Comparison of ENCODE assay signal across 8 mouse cellular contexts in the genomic region with DNA sequence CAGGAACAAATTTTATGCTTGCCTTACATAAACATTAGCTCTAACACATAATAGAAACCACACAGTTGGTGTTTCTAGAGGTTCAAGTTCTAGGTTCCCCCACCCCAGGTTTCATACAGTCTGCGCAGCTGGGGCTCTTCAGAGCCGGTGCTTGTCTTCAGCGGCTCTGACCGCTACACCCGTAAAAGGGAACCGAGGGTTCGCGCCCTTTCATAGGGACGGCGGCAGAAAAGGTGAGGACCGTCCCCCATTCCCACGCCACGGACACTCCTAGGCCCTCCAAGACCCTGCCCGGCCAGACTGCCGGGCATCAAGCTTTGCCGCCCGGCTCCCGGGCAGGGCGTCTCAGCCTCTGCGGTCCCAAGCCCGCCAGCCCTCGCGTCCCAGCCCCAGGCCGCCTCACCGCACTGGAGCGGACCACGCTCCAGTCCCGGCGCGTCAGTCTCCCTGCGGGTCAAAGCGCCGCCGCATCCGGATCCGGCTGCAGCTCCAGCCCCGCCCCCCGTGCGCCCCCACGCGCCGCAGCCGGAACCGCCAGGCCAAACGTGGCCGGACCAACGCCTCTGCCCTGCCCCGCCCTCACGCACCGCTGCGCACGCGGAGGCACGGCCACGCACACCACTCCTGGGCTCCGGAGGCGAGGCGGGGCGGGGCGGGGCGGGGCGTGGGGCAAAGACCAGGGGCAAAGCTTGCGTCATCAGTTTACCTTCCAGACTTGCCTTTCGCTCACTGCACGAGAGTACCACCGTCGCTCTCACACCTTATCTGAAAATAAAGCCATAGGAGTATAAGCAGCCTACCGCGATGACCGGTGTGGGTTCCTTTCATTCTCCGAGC. TPM values are rescaled to one million over a fixed set of nuclear protein-coding genes. Genes with fewer than 3 reads are reported as not detected.
DNase-seq lines count a peak whose midpoint lies in the region; ATAC-seq and TF ChIP-seq lines count a peak whose summit lies in the region.

No protein-coding gene starts in this region.

- no peak for TF ChIP-seq CTCF in liver, postnatal 0 days (IDR thresholded peaks at IDR 0.05; ENCODE audit: low read depth)
- TF ChIP-seq CTCF in testis, adult 2 months (IDR thresholded peaks at IDR 0.05; ENCODE audit: control insufficient read depth, insufficient read depth, insufficient replicate concordance, low read depth, low read length): no peak

- peak overlapping the region; percentile 84 for H3K4me2 ChIP-seq in forebrain, embryonic 14.5 days (ENCODE audit: low read length)
- H3K4me2 ChIP-seq in liver, postnatal 0 days (ENCODE audit: low read depth, low read length): peak overlapping the region; percentile 94
- peak overlapping the region; percentile 64 for H3K4me2 ChIP-seq in neural tube, embryonic 14.5 days (ENCODE audit: low read depth, low read length)

- TF ChIP-seq POLR2A in testis, adult 2 months (IDR thresholded peaks at IDR 0.05; ENCODE audit: control insufficient read depth, low read depth, low read length): peak; percentile 68

- intact Hi-C loops in heart, postnatal 14 days (cut with DNase I): no loop called here

- no peak for TF ChIP-seq EP300 in liver, postnatal 0 days (IDR thresholded peaks at IDR 0.05; ENCODE audit: low read depth)

- peak overlapping the region; percentile 92 for H3K9ac ChIP-seq in ES-E14 (ENCODE audit: insufficient read depth, low read depth, low read length, poor library complexity, severe bottlenecking)
- H3K9ac ChIP-seq in forebrain, embryonic 14.5 days (ENCODE audit: low read length): peak overlapping the region; percentile 90
- peak overlapping the region; percentile 93 for H3K9ac ChIP-seq in liver, postnatal 0 days (replicated peaks)
- peak overlapping the region; percentile 80 for H3K9ac ChIP-seq in neural tube, embryonic 14.5 days (replicated peaks; ENCODE audit: low read depth, low read length)

- WGBS in forebrain, embryonic 14.5 days: under 1% methylated on average over 60 of the region's 71 CpGs
- 1% methylated on average over 57 of the region's 71 CpGs for WGBS in liver, postnatal 0 days (ENCODE audit: insufficient replicate concordance)
- under 1% methylated on average over 56 of the region's 71 CpGs for WGBS in neural tube, embryonic 14.5 days

- no peaks in the 10 kb centered on the region; the same call in 1 of the 2 replicates for H3K36me3 ChIP-seq in ES-E14 (ENCODE audit: control insufficient read depth, insufficient read depth, low read length, poor library complexity, severe bottlenecking)
- no peaks in the 10 kb centered on the region for H3K36me3 ChIP-seq in forebrain, embryonic 14.5 days (ENCODE audit: control insufficient read depth, insufficient read depth, low read length)
- no peaks in the 10 kb centered on the region for H3K36me3 ChIP-seq in liver, postnatal 0 days (replicated peaks; ENCODE audit: insufficient read depth, low read length)
- no peaks in the 10 kb centered on the region for H3K36me3 ChIP-seq in neural tube, embryonic 14.5 days (ENCODE audit: control insufficient read depth, insufficient read depth, low read length)
- no peaks in the 10 kb centered on the region for H3K36me3 ChIP-seq in testis, adult 2 months (ENCODE audit: control insufficient read depth, insufficient read depth, low read length)

- in situ Hi-C loops in ES-E14 (cut with MboI; ENCODE audit: low sequenced_read_pairs in 2 of 2, unreplicated experiment in 2 of 2): no loop called here

- ATAC-seq in forebrain, embryonic 14.5 days: peak; percentile 96
- peak; percentile 94 for ATAC-seq in liver, postnatal 0 days
- ATAC-seq in neural tube, embryonic 14.5 days (ENCODE audit: low read depth): peak; percentile 98

- H3K9me3 ChIP-seq in ES-E14 (ENCODE audit: control insufficient read depth, insufficient read depth, low read depth, low read length): no peaks in the 10 kb centered on the region
- no peaks in the 10 kb centered on the region for H3K9me3 ChIP-seq in forebrain, embryonic 14.5 days (replicated peaks; ENCODE audit: control insufficient read depth, low read length)
- no peaks in the 10 kb centered on the region for H3K9me3 ChIP-seq in liver, postnatal 0 days (ENCODE audit: low read length)
- H3K9me3 ChIP-seq in neural tube, embryonic 14.5 days (ENCODE audit: control insufficient read depth, low read length): no peaks in the 10 kb centered on the region

- peak overlapping the region; percentile 92 to 99 for H3K4me3 ChIP-seq in ES-E14 (ENCODE audit: insufficient read depth in 1 of 2, low read depth in 1 of 2, low read length in 2 of 2, poor library complexity in 1 of 2, severe bottlenecking in 1 of 2)
- peak overlapping the region; percentile 73 for H3K4me3 ChIP-seq in forebrain, embryonic 14.5 days (ENCODE audit: low read depth, low read length)
- H3K4me3 ChIP-seq in liver, postnatal 0 days (ENCODE audit: low read depth, low read length): peak overlapping the region; percentile 86
- H3K4me3 ChIP-seq in neural tube, embryonic 14.5 days (ENCODE audit: low read depth, low read length): peak overlapping the region; percentile 70
- peak overlapping the region; percentile 92 for H3K4me3 ChIP-seq in testis, adult 2 months (ENCODE audit: control insufficient read depth, low read depth, low read length)

- H3K4me1 ChIP-seq in ES-E14 (ENCODE audit: control insufficient read depth in 2 of 2, insufficient read depth in 2 of 2, low read length in 2 of 2, poor library complexity in 1 of 2): peaks cover 3% of the 10 kb centered on the region in 2 experiments; a peak in 2 of 4 replicates
- peaks cover 3% of the 10 kb centered on the region; the same call in 1 of the 2 replicates for H3K4me1 ChIP-seq in forebrain, embryonic 14.5 days (ENCODE audit: control insufficient read depth, insufficient read depth, low read length)
- H3K4me1 ChIP-seq in liver, postnatal 0 days (ENCODE audit: insufficient read depth): peaks cover 9% of the 10 kb centered on the region
- peaks cover 7% of the 10 kb centered on the region; the same call in 1 of the 2 replicates for H3K4me1 ChIP-seq in neural tube, embryonic 14.5 days (ENCODE audit: control insufficient read depth, insufficient read depth, low read length)
- no peaks in the 10 kb centered on the region; the same call in none of the 2 replicates for H3K4me1 ChIP-seq in testis, adult 2 months (ENCODE audit: control insufficient read depth, insufficient read depth, low read length)

- peak; percentile 82 for DNase-seq in ES-E14 (ENCODE audit: low read depth, low spot score)
- peak; percentile 94 for DNase-seq in cerebellum, adult 11 months
- peak; percentile 79 for DNase-seq in forebrain, embryonic 14.5 days (ENCODE audit: low spot score)
- peak; percentile 93 to 94 for DNase-seq in heart, postnatal 14 days
- DNase-seq in layer of hippocampus, adult 11-12 months (ENCODE audit: low spot score): peak; percentile 89
- peak; percentile 92 for DNase-seq in liver, postnatal 0 days

- H3K27ac ChIP-seq in ES-E14 (ENCODE audit: insufficient read depth, low read depth, low read length, poor library complexity, severe bottlenecking): peak overlapping the region; percentile 77
- peak overlapping the region; percentile 55 for H3K27ac ChIP-seq in forebrain, embryonic 14.5 days (ENCODE audit: low read depth, low read length)
- peak overlapping the region; percentile 99 for H3K27ac ChIP-seq in liver, postnatal 0 days (ENCODE audit: low read depth)
- peak overlapping the region; percentile 76 for H3K27ac ChIP-seq in neural tube, embryonic 14.5 days (ENCODE audit: low read depth, low read length)
- H3K27ac ChIP-seq in testis, adult 2 months (ENCODE audit: control insufficient read depth, insufficient read depth, low read depth, low read length): peak overlapping the region; percentile 85

- H3K27me3 ChIP-seq in forebrain, embryonic 14.5 days (replicated peaks; ENCODE audit: control insufficient read depth, insufficient read depth, low read length): no peaks in the 10 kb centered on the region
- H3K27me3 ChIP-seq in liver, postnatal 0 days (ENCODE audit: insufficient read depth, low read length): no peaks in the 10 kb centered on the region
- no peaks in the 10 kb centered on the region for H3K27me3 ChIP-seq in neural tube, embryonic 14.5 days (ENCODE audit: control insufficient read depth, insufficient read depth, low read length)
- H3K27me3 ChIP-seq in testis, adult 2 months (ENCODE audit: control insufficient read depth, insufficient read depth, low read length): no peaks in the 10 kb centered on the region

TF ChIP-seq in ES-E14, 5 proteins besides CTCF, POLR2A, EP300 and RAD21:
- TF ChIP-seq HCFC1 (IDR thresholded peaks at IDR 0.05; ENCODE audit: borderline replicate concordance, insufficient read depth, low read length): no peak
- TF ChIP-seq ZNF384 (IDR thresholded peaks at IDR 0.05; ENCODE audit: low read depth, low read length): no peak
- TF ChIP-seq CHD2 (IDR thresholded peaks at IDR 0.05; ENCODE audit: low read depth, low read length): no peak
- no peak for TF ChIP-seq ZC3H11A (IDR thresholded peaks at IDR 0.05; ENCODE audit: borderline replicate concordance, low read depth, low read length)
- no peak for TF ChIP-seq MAFK (IDR thresholded peaks at IDR 0.05; ENCODE audit: insufficient read depth, low read depth, low read length)

RNA-seq across cellular contexts. Expression of gene Gnpnat1, which starts 16.1 kb away (rescaled TPM):
- 26.8 and 36.5 TPM in 2 replicates for total RNA-seq in ES-E14 (2012; rRNA removed)
- polyA plus RNA-seq in forebrain, embryonic 14.5 days (2014; fragmentation: Nextera tagmentation; extraction: Ambion mirVana): 26.4 and 29.5 TPM in 2 replicates
- 10 to 100 TPM; 10.2 to 11.9 TPM for total RNA-seq in heart, postnatal 14 days (2021)
- polyA plus RNA-seq in liver, postnatal 0 days (2015; fragmentation: Nextera tagmentation; extraction: Ambion mirVana): 64.4 and 86.3 TPM in 2 replicates
- polyA plus RNA-seq in neural tube, embryonic 14.5 days (2014; fragmentation: Nextera tagmentation; extraction: Ambion mirVana): 30.8 and 31.0 TPM in 2 replicates
- polyA plus RNA-seq in testis, adult 2 months (2012; rRNA removed): 3.5 TPM in 2 replicates

RNA-seq across cellular contexts. Expression of gene Styx, which starts 37.7 kb away (rescaled TPM):
- total RNA-seq in ES-E14 (2012; rRNA removed): 19.1 and 30.9 TPM in 2 replicates
- 47.5 and 57.5 TPM in 2 replicates for polyA plus RNA-seq in forebrain, embryonic 14.5 days (2014; fragmentation: Nextera tagmentation; extraction: Ambion mirVana)
- total RNA-seq in heart, postnatal 14 days (2021): 10 to 100 TPM; 32.1 to 34.9 TPM
- polyA plus RNA-seq in liver, postnatal 0 days (2015; fragmentation: Nextera tagmentation; extraction: Ambion mirVana): 18.1 and 21.8 TPM in 2 replicates
- polyA plus RNA-seq in neural tube, embryonic 14.5 days (2014; fragmentation: Nextera tagmentation; extraction: Ambion mirVana): 74.1 and 76.1 TPM in 2 replicates
- 14.4 and 15.1 TPM in 2 replicates for polyA plus RNA-seq in testis, adult 2 months (2012; rRNA removed)

RNA-seq across cellular contexts. Expression of gene Psmc6, which starts 59.0 kb away (rescaled TPM):
- 79.0 and 85.7 TPM in 2 replicates for total RNA-seq in ES-E14 (2012; rRNA removed)
- polyA plus RNA-seq in forebrain, embryonic 14.5 days (2014; fragmentation: Nextera tagmentation; extraction: Ambion mirVana): 218 and 228 TPM in 2 replicates
- 100 to 1,000 TPM in 1 of 2 experiments, 10 to 100 TPM in 1; 98.5 to 103 TPM for total RNA-seq in heart, postnatal 14 days (2021)
- 58.8 and 65.1 TPM in 2 replicates for polyA plus RNA-seq in liver, postnatal 0 days (2015; fragmentation: Nextera tagmentation; extraction: Ambion mirVana)
- 184 and 192 TPM in 2 replicates for polyA plus RNA-seq in neural tube, embryonic 14.5 days (2014; fragmentation: Nextera tagmentation; extraction: Ambion mirVana)
- 24.2 and 38.0 TPM in 2 replicates for polyA plus RNA-seq in testis, adult 2 months (2012; rRNA removed)

Comparison
In these comparisons a context has a peak if more than half of its experiments do, and no peak if none do; other contexts are left out.
1. Peak in every context shown above with its lines: DNase-seq, ATAC-seq, H3K4me3 ChIP-seq and H3K27ac ChIP-seq.